ENCODE assay signal across 27 mouse cellular contexts in genomic region chr15:98582996-98583395, GRCm38 (mm10). TPM values are rescaled to one million over a fixed set of nuclear protein-coding genes. Genes with fewer than 3 reads are reported as not detected.
A peak's percentile ranks its signal among the peaks of the same experiment; 100 is the strongest.
DNase-seq lines count a peak whose midpoint lies in the region; TF ChIP-seq lines count a peak whose summit lies in the region.
"Had no signal": no experiment of that assay in that cellular context is flagged by ENCODE, and none has a peak within 500 bp of the region (broad histone marks: within the 10 kb centered on the region; RNA-seq: fewer than 3 reads in every experiment).

No protein-coding gene starts in this region.

- intact Hi-C loops in heart, adult 2 months (cut with DNase I): loop anchor here (2.0 kb wide), 1 partner anchor 18 kb away; no protein-coding TSS in a partner anchor
- intact Hi-C loops in heart, postnatal 25 days (cut with DNase I): loop anchor here (5.0 kb wide), 1 partner anchor 114 kb away; no protein-coding TSS in a partner anchor

- 64% methylated on average over 8 of the region's 8 CpGs for WGBS in heart, adult 2 months
- WGBS in olfactory bulb, adult 2 months: 39% methylated on average over 8 of the region's 8 CpGs

- no peak overlapping the region for H3K27ac ChIP-seq in heart, adult 2 months
- H3K27ac ChIP-seq in olfactory bulb, adult 2 months (ENCODE audit: insufficient read depth, low read depth, low read length): peak overlapping the region; percentile 66
- H3K27ac ChIP-seq: hindbrain, embryonic 10.5 days; hindbrain, embryonic 15.5 days; layer of hippocampus, adult 2 months; liver, embryonic 14.5 days; macrophage; midbrain, embryonic 13.5 days; neural tube, embryonic 13.5 days had no signal

- H3K9ac ChIP-seq in heart, adult 2 months (ENCODE audit: low read depth, low read length): peak overlapping the region; percentile 6; the same call in 1 of the 2 replicates
- H3K9ac ChIP-seq: hindbrain, embryonic 15.5 days; liver, embryonic 14.5 days; midbrain, embryonic 13.5 days; neural tube, embryonic 13.5 days had no signal

- H3K4me1 ChIP-seq in heart, adult 2 months (ENCODE audit: control insufficient read depth, insufficient read depth, low read length): peaks cover 2% of the 10 kb centered on the region; the same call in 1 of the 2 replicates
- H3K4me1 ChIP-seq in olfactory bulb, adult 2 months (ENCODE audit: control insufficient read depth, insufficient read depth, low read length): peaks cover 15% of the 10 kb centered on the region; the same call in 1 of the 2 replicates
- H3K4me1 ChIP-seq: hindbrain, embryonic 15.5 days; midbrain, embryonic 13.5 days; neural tube, embryonic 13.5 days had no signal

- H3K36me3 ChIP-seq in heart, adult 2 months (ENCODE audit: control insufficient read depth, insufficient read depth, low read length): no peaks in the 10 kb centered on the region
- H3K36me3 ChIP-seq: G1E; hindbrain, embryonic 10.5 days; hindbrain, embryonic 15.5 days; midbrain, embryonic 13.5 days; neural tube, embryonic 13.5 days had no signal

- no peaks in the 10 kb centered on the region for H3K79me2 ChIP-seq in heart, adult 2 months (replicated peaks; ENCODE audit: control insufficient read depth, insufficient read depth, low read length)

- no peak for TF ChIP-seq CTCF in heart, adult 2 months (IDR thresholded peaks at IDR 0.05)
- no peak for TF ChIP-seq CTCF in olfactory bulb, adult 2 months (IDR thresholded peaks at IDR 0.05; ENCODE audit: insufficient read depth, low read depth, low read length)

- TF ChIP-seq POLR2A in heart, adult 2 months (IDR thresholded peaks at IDR 0.05; ENCODE audit: insufficient read depth, low read depth, low read length): no peak
- TF ChIP-seq POLR2A in olfactory bulb, adult 2 months (IDR thresholded peaks at IDR 0.05; ENCODE audit: insufficient read depth, low read depth, low read length): no peak

- TF ChIP-seq EP300 in heart, adult 2 months (IDR thresholded peaks at IDR 0.05; ENCODE audit: insufficient read depth, low read depth, low read length): no peak

- no peak for DNase-seq in heart, adult 2 months
- DNase-seq in heart, postnatal 25 days (ENCODE audit: low spot score): no peak
- peak; percentile 80 for DNase-seq in NIH3T3 (ENCODE audit: low read depth)
- peak; percentile 48 for DNase-seq in brain, adult 2 months (ENCODE audit: low read depth, low spot score)
- DNase-seq in spleen, postnatal 14 days (ENCODE audit: low spot score in 2 of 2): no peak
- DNase-seq in gastrocnemius, postnatal 10 days: no peak
- DNase-seq: cerebellum, adult 18-20 months; layer of hippocampus, postnatal 36 days; left cerebral cortex, postnatal 4 days; liver; lung, adult 2 months; lung, postnatal 10 days; thymus, adult 18-20 months; thymus, postnatal 25 days had no signal

- H3K27me3 ChIP-seq in heart, adult 2 months (ENCODE audit: control insufficient read depth, insufficient read depth, low read length): no peaks in the 10 kb centered on the region
- H3K27me3 ChIP-seq: hindbrain, embryonic 15.5 days; midbrain, embryonic 13.5 days; neural tube, embryonic 13.5 days; Patski had no signal

- no peak overlapping the region for H3K4me3 ChIP-seq in heart, adult 2 months
- H3K4me3 ChIP-seq in olfactory bulb, adult 2 months (ENCODE audit: insufficient read depth, low read depth, low read length): no peak overlapping the region
- H3K4me3 ChIP-seq: hindbrain, embryonic 10.5 days; hindbrain, embryonic 15.5 days; layer of hippocampus, adult 2 months; midbrain, embryonic 13.5 days; neural tube, embryonic 13.5 days had no signal

RNA-seq across cellular contexts. Expression of gene 4930415O20Rik, which starts 12.2 kb away (rescaled TPM):
- 1 to 10 TPM; 1.6 to 2.1 TPM for total RNA-seq in heart, adult 2 months (2021)
- polyA plus RNA-seq in heart, adult 2 months (2012; rRNA removed): not detected in 2 replicates
- 1 to 10 TPM in 1 of 2 experiments, under 1 TPM in 1; 0.68 to 1.0 TPM for total RNA-seq in heart, postnatal 25 days (2021)
- polyA plus RNA-seq in olfactory bulb, adult 2 months (2012; ENCODE audit: insufficient read depth, insufficient read length, low replicate concordance, missing spikeins): not detected in 2 replicates
- not detected for total RNA-seq in gastrocnemius, postnatal 10 days (2021)
- total RNA-seq: common myeloid progenitor, adult 5-6 weeks; G1E; layer of hippocampus, adult 2 months; layer of hippocampus, postnatal 36 days; left cerebral cortex, postnatal 4 days; megakaryocyte-erythroid progenitor cell, adult 5-6 weeks had no signal
- polyA plus RNA-seq: G1E; hindbrain, embryonic 10.5 days; hindbrain, embryonic 15.5 days; inflammation-experienced regulatory T-cells, adult 6 months; liver, embryonic 14.5 days; lung, adult 2 months; macrophage; midbrain, embryonic 13.5 days; neural tube, embryonic 13.5 days had no signal

RNA-seq across cellular contexts. Expression of gene Ccnt1, which starts 12.3 kb away (rescaled TPM):
- 10 to 100 TPM; 26.8 to 27.6 TPM for total RNA-seq in heart, adult 2 months (2021)
- 9.3 and 15.4 TPM in 2 replicates for polyA plus RNA-seq in heart, adult 2 months (2012; rRNA removed)
- 10 to 100 TPM; 31.0 to 31.9 TPM for total RNA-seq in heart, postnatal 25 days (2021)
- 109 TPM in 1 of 2 replicates, not detected in the other for polyA plus RNA-seq in olfactory bulb, adult 2 months (2012; ENCODE audit: insufficient read depth, insufficient read length, low replicate concordance, missing spikeins)
- total RNA-seq in gastrocnemius, postnatal 10 days (2021): 10 to 100 TPM; 21.7 to 30.4 TPM

RNA-seq across cellular contexts. Expression of gene Adcy6, which starts 26.9 kb away (rescaled TPM):
- total RNA-seq in heart, adult 2 months (2021): 100 to 1,000 TPM; 153 to 220 TPM
- 136 and 211 TPM in 2 replicates for polyA plus RNA-seq in heart, adult 2 months (2012; rRNA removed)
- 100 to 1,000 TPM; 188 to 238 TPM for total RNA-seq in heart, postnatal 25 days (2021)
- polyA plus RNA-seq in olfactory bulb, adult 2 months (2012; ENCODE audit: insufficient read depth, insufficient read length, low replicate concordance, missing spikeins): 87.5 TPM in 1 of 2 replicates, not detected in the other
- 10 to 100 TPM; 39.9 to 45.3 TPM for total RNA-seq in gastrocnemius, postnatal 10 days (2021)
- polyA plus RNA-seq: G1E had no signal

RNA-seq across cellular contexts. Expression of gene Cacnb3, which starts 47.6 kb away (rescaled TPM):
- total RNA-seq in heart, adult 2 months (2021): 1 to 10 TPM; 2.6 to 2.7 TPM
- polyA plus RNA-seq in heart, adult 2 months (2012; rRNA removed): 6.5 and 7.7 TPM in 2 replicates
- 1 to 10 TPM; 4.1 TPM for total RNA-seq in heart, postnatal 25 days (2021)
- polyA plus RNA-seq in olfactory bulb, adult 2 months (2012; ENCODE audit: insufficient read depth, insufficient read length, low replicate concordance, missing spikeins): not detected in 2 replicates
- 10 to 100 TPM; 12.0 to 15.4 TPM for total RNA-seq in gastrocnemius, postnatal 10 days (2021)
- total RNA-seq: common myeloid progenitor, adult 5-6 weeks; megakaryocyte-erythroid progenitor cell, adult 5-6 weeks had no signal

RNA-seq across cellular contexts. Expression of gene Kansl2, which starts 48.9 kb away (rescaled TPM):
- total RNA-seq in heart, adult 2 months (2021): 10 to 100 TPM; 74.5 to 86.0 TPM
- polyA plus RNA-seq in heart, adult 2 months (2012; rRNA removed): 37.0 and 50.2 TPM in 2 replicates
- 10 to 100 TPM; 74.0 to 75.6 TPM for total RNA-seq in heart, postnatal 25 days (2021)
- not detected in 2 replicates for polyA plus RNA-seq in olfactory bulb, adult 2 months (2012; ENCODE audit: insufficient read depth, insufficient read length, low replicate concordance, missing spikeins)
- total RNA-seq in gastrocnemius, postnatal 10 days (2021): 10 to 100 TPM; 71.5 to 77.4 TPM

Comparison
In these comparisons a context has a peak if more than half of its experiments do, and no peak if none do; other contexts are left out.
1. DNase-seq: peak in NIH3T3 (single experiment) and brain, adult 2 months (single experiment); none in heart, adult 2 months (0 of 2), heart, postnatal 25 days (single experiment), spleen, postnatal 14 days (0 of 2) and gastrocnemius, postnatal 10 days (single experiment).